Mouse (Mus musculus) CH12.LX (cell line): ENCODE measurements around the gene Gm1043. TPM values are rescaled to one million over a fixed set of nuclear protein-coding genes. Genes with fewer than 3 reads are reported as not detected.
A peak's percentile ranks its signal among the peaks of the same experiment; 100 is the strongest.

Experiments used
- DNase-seq: peaks from one replicate; pipeline ENCODE4 v3.0.0-alpha.2; 2013; ENCODE audit errors: extremely low read depth
- H3K27ac ChIP-seq: 2 replicates; pipeline ENCODE4 v1.5.1; 2012; ENCODE audit warnings: low read depth, mild to moderate bottlenecking, control low read depth, moderate library complexity; ENCODE audit not compliant: insufficient read depth
- H3K27me3 ChIP-seq: replicated peaks from 2 replicates; pipeline ENCODE3; 2012; ENCODE audit warnings: inconsistent platforms
- H3K36me3 ChIP-seq, 2 experiments: replicated peaks in 1 of 2; 2 replicates each; pipeline versions ENCODE3 to v1.6.1; 2012; ENCODE audit warnings: inconsistent platforms in 1 of 2, low read length in 1 of 2, mild to moderate bottlenecking in 1 of 2, mixed read lengths in 1 of 2, moderate library complexity in 1 of 2; ENCODE audit not compliant: control insufficient read depth in 1 of 2, insufficient read depth in 1 of 2
- H3K4me1 ChIP-seq, 2 experiments: 2 replicates each; pipeline ENCODE4 v1.6.1; 2012; ENCODE audit warnings: inconsistent platforms in 1 of 2, moderate library complexity in 1 of 2; ENCODE audit not compliant: insufficient read depth in 2 of 2, control insufficient read depth in 1 of 2
- H3K4me2 ChIP-seq: 2 replicates; pipeline ENCODE4 v1.6.1; 2012; ENCODE audit warnings: low read depth, mild to moderate bottlenecking, control low read depth; ENCODE audit not compliant: poor library complexity, insufficient read depth, severe bottlenecking
- H3K4me3 ChIP-seq, 3 experiments: fragments of 150-350 bp in 1 of 3; sonication (generic) in 1 of 3; replicated peaks in 1 of 3; 2 replicates each; pipeline versions ENCODE3 to v1.5.1; 2011 to 2012; ENCODE audit warnings: low read depth in 2 of 3, low read length in 2 of 3, mild to moderate bottlenecking in 2 of 3, moderate library complexity in 2 of 3, control low read depth in 1 of 3, improper control_type of control experiment in 1 of 3, inconsistent platforms in 1 of 3, mixed read lengths in 1 of 3; ENCODE audit not compliant: poor library complexity in 1 of 3
- H3K79me2 ChIP-seq: replicated peaks from 2 replicates; pipeline ENCODE4 v1.6.1; 2012; ENCODE audit warnings: mild to moderate bottlenecking, moderate library complexity; ENCODE audit not compliant: control insufficient read depth, poor library complexity, insufficient read depth, severe bottlenecking; ENCODE audit errors: extremely low read depth
- H3K9ac ChIP-seq: 2 replicates; pipeline ENCODE4 v1.6.1; 2012; ENCODE audit warnings: low read depth, mild to moderate bottlenecking, control low read depth, moderate library complexity; ENCODE audit not compliant: insufficient read depth
- H3K9me3 ChIP-seq: replicated peaks from 2 replicates; pipeline ENCODE3; 2012; ENCODE audit warnings: low read length, inconsistent platforms, mixed read lengths
- BHLHE40 ChIP-seq: IDR thresholded peaks from 2 replicates; pipeline ENCODE4 v1.6.1; 2011; ENCODE audit warnings: mild to moderate bottlenecking, low read depth, low read length, improper control_type of control experiment
- ELF1 ChIP-seq: IDR thresholded peaks from 2 replicates; pipeline ENCODE4 v1.6.1; 2014; ENCODE audit warnings: low read depth, mild to moderate bottlenecking, inconsistent platforms, low read length, improper control_type of control experiment
- ETS1 ChIP-seq: conservative IDR thresholded peaks from 2 replicates; pipeline ENCODE4 v1.6.1; 2012; ENCODE audit warnings: low read depth, mild to moderate bottlenecking, inconsistent platforms, low read length, improper control_type of control experiment, moderate library complexity
- HCFC1 ChIP-seq: IDR thresholded peaks from 2 replicates; pipeline ENCODE4 v1.6.1; 2012; ENCODE audit warnings: low read depth, mild to moderate bottlenecking, inconsistent platforms, low read length, improper control_type of control experiment
- IRF4 ChIP-seq: IDR thresholded peaks from 2 replicates; pipeline ENCODE4 v1.6.1; 2014; ENCODE audit warnings: low read depth, mild to moderate bottlenecking, inconsistent platforms, low read length, improper control_type of control experiment
- JUN ChIP-seq: IDR thresholded peaks from 2 replicates; pipeline ENCODE4 v1.6.1; 2011; ENCODE audit warnings: low read depth, mild to moderate bottlenecking, low read length, improper control_type of control experiment, moderate library complexity; ENCODE audit not compliant: insufficient read depth
- JUND ChIP-seq: conservative IDR thresholded peaks from 2 replicates; pipeline ENCODE4 v1.6.1; 2011; ENCODE audit warnings: low read depth, low read length, improper control_type of control experiment
- MEF2A ChIP-seq: IDR thresholded peaks from 2 replicates; pipeline ENCODE4 v1.6.1; 2014; ENCODE audit warnings: low read depth, mild to moderate bottlenecking, inconsistent platforms, low read length, improper control_type of control experiment, borderline replicate concordance
- MXI1 ChIP-seq: IDR thresholded peaks from 2 replicates; pipeline ENCODE4 v1.6.1; 2011; ENCODE audit warnings: mild to moderate bottlenecking, low read depth, low read length, improper control_type of control experiment
- NRF1 ChIP-seq: IDR thresholded peaks from 2 replicates; pipeline ENCODE4 v1.6.1; 2014; ENCODE audit warnings: low read depth, mild to moderate bottlenecking, inconsistent platforms, low read length, improper control_type of control experiment, moderate library complexity
- RAD21 ChIP-seq: IDR thresholded peaks from 2 replicates; pipeline ENCODE4 v1.6.1; 2011; ENCODE audit warnings: low read depth, mild to moderate bottlenecking, low read length, improper control_type of control experiment, moderate library complexity
- RCOR1 ChIP-seq: conservative IDR thresholded peaks from 2 replicates; pipeline ENCODE4 v1.6.1; 2012; ENCODE audit warnings: low read depth, mild to moderate bottlenecking, inconsistent platforms, low read length, improper control_type of control experiment
- SIN3A ChIP-seq: IDR thresholded peaks from 2 replicates; pipeline ENCODE4 v1.6.1; 2012; ENCODE audit warnings: low read length, improper control_type of control experiment, inconsistent platforms
- TBP ChIP-seq: conservative IDR thresholded peaks from 2 replicates; pipeline ENCODE4 v1.6.1; 2011; ENCODE audit warnings: low read depth, low read length, improper control_type of control experiment
- UBTF ChIP-seq: IDR thresholded peaks from 2 replicates; pipeline ENCODE4 v1.6.1; 2012; ENCODE audit warnings: low read depth, mild to moderate bottlenecking, inconsistent platforms, low read length, improper control_type of control experiment, moderate library complexity
- USF2 ChIP-seq: conservative IDR thresholded peaks from 2 replicates; pipeline ENCODE4 v1.6.1; 2011; ENCODE audit warnings: low read depth, low read length, improper control_type of control experiment
- ZKSCAN1 ChIP-seq: IDR thresholded peaks from 2 replicates; pipeline ENCODE4 v1.6.1; 2012; ENCODE audit warnings: low read depth, inconsistent platforms, low read length, improper control_type of control experiment, borderline replicate concordance
- dilution Hi-C: fragments of 300-500 bp; cut with MboI; formaldehyde crosslinking; loops from 2 replicates; pipeline ENCODE4 v1.14.3; 2020; ENCODE audit warnings: low sequenced_read_pairs; ENCODE audit not compliant: extremely low pct_unique_long_range_greater_than_20kb, extremely low pct_ligation_motif_present
- in situ Hi-C: fragments of 300-500 bp; cut with MboI; formaldehyde crosslinking; loops from 3 replicates; pipeline ENCODE4 v1.14.3; 2019; ENCODE audit warnings: low sequenced_read_pairs, low pct_ligation_motif_present, low pct_unique_long_range_greater_than_20kb, mixed read lengths
- polyA plus RNA-seq: library from polyadenylated mRNA; unstranded; fragments of >175 nt; gene quantifications from 2 replicates; pipeline ENCODE4 v1.2.1, GENCODE M21; 2012; ENCODE audit warnings: low read depth; ENCODE audit not compliant: insufficient read length
- total RNA-seq, 2 experiments: library from RNA; depleted of rRNA; stranded (reverse); fragments of 300-350 nt in 1 of 2; fragments of >200 nt in 1 of 2; gene quantifications; 2 replicates each; pipeline ENCODE4 v1.2.3; 2012 to 2014

The Gm1043 gene
- total and polyA plus RNA-seq, 3 experiments: not detected

DNA sequence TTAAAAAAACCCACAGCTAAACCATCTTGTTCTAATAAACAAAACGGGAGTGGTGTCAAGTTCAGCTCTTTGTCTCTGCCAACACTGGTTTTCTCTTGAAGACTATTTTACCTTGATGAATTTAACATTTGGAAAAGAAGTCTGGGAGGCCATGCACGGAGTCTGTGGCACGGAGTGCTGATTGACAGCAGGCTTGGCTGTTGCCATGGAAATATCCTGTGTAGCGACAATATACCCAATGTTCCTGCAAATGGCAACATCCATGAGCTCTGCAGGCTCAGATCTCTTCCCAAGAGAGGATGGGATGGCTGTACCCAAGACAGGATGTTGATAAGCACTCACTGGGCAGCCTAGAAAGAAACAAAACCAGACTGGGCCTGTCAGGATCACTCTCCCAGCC lies 42.2 kb upstream of the Gm1043 start:
- TF ChIP-seq MXI1 (no peak), ZKSCAN1 (no peak), RAD21 (no peak), HCFC1 (no peak), BHLHE40 (no peak), IRF4 (no peak), JUN (no peak), TBP (no peak), NRF1 (no peak), ELF1 (no peak), JUND (no peak)
- Histone ChIP-seq H3K4me2 (no peak overlapping the region), H3K27me3 (peaks cover 10% of the 10 kb centered on the region), H3K4me3 (no peak overlapping the region), H3K9me3 (no peaks in the 10 kb centered on the region), H3K4me1 (peaks cover 0 to 32% of the 10 kb centered on the region in 2 experiments; a peak in 2 of 4 replicates), H3K79me2 (no peaks in the 10 kb centered on the region), H3K36me3 (no peaks in the 10 kb centered on the region), H3K9ac (no peak overlapping the region), H3K27ac (no peak overlapping the region)
- in situ Hi-C loops (no loop called here), dilution Hi-C loops (no loop called here)
- DNase-seq: no peak

GRCm38 (mm10) chr5:37044793-37045192 lies 40.4 kb upstream of the Gm1043 start:
- no peak overlapping the region for H3K4me3 ChIP-seq

DNA sequence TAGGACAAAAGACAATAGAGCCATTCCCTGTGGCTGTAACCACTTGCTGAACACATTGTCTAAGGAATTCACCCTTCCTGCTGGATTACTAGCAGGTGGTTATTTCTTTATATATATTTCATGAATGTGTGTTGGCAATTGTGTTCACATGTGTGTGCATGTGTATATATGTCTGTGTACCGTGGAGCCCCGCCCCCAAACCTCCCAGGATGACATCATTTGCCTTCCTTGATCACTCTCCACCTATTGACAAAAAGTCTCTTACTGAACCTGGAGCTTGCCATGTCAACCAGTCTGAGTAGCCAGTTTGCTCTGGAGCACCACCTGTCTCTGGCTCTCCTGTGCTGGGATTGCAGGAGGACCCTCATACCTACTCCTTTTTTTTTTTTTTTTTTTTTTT lies 39.6 kb upstream of the Gm1043 start:
- in situ Hi-C loops (no loop called here), dilution Hi-C loops (no loop called here)
- DNase-seq: no peak
- H3K9ac ChIP-seq: no peak overlapping the region
- H3K27ac ChIP-seq: no peak overlapping the region
- no peaks in the 10 kb centered on the region for H3K9me3 ChIP-seq
- H3K4me3 ChIP-seq: no peak overlapping the region
- no peaks in the 10 kb centered on the region for H3K79me2 ChIP-seq
- no peak overlapping the region for H3K4me2 ChIP-seq
- no peak for TF ChIP-seq ETS1
- no peak for TF ChIP-seq RCOR1
- TF ChIP-seq MEF2A: no peak
- TF ChIP-seq UBTF: no peak
- TF ChIP-seq RAD21: no peak
- TF ChIP-seq ZKSCAN1: no peak
- no peak for TF ChIP-seq JUND
- no peak for TF ChIP-seq USF2
- H3K4me1 ChIP-seq: peaks cover under 1 to 42% of the 10 kb centered on the region in 2 experiments; a peak in 3 of 4 replicates
- no peaks in the 10 kb centered on the region for H3K27me3 ChIP-seq
- H3K36me3 ChIP-seq: no peaks in the 10 kb centered on the region

More at GRCm38 (mm10) chr5:37044793-37045192, 40.4 kb upstream of the Gm1043 start:
- DNase-seq: peak; percentile 20
- H3K4me1 ChIP-seq: peaks cover 0 to 36% of the 10 kb centered on the region in 2 experiments; a peak in 2 of 4 replicates
- no peaks in the 10 kb centered on the region for H3K27me3 ChIP-seq
- H3K36me3 ChIP-seq: no peaks in the 10 kb centered on the region
- dilution Hi-C loops: no loop called here
- H3K4me2 ChIP-seq: no peak overlapping the region
- H3K9me3 ChIP-seq: no peaks in the 10 kb centered on the region
- TF ChIP-seq SIN3A (no peak), RAD21 (peak; percentile 4)
- TF ChIP-seq, all 38 proteins: peak for 1
- Histone ChIP-seq H3K27ac (no peak overlapping the region), H3K9ac (no peak overlapping the region), H3K79me2 (no peaks in the 10 kb centered on the region)
- in situ Hi-C loops: no loop called here
